In genomic region chr10:61285271-61285670, GRCm38 (mm10) we compare ENCODE assay signal across 8 mouse cellular contexts. TPM values are rescaled to one million over a fixed set of nuclear protein-coding genes. Genes with fewer than 3 reads are reported as not detected.
A peak's percentile ranks its signal among the peaks of the same experiment; 100 is the strongest.
DNase-seq lines count a peak whose midpoint lies in the region; ATAC-seq and TF ChIP-seq lines count a peak whose summit lies in the region.

No protein-coding gene starts in this region.

- no peak for DNase-seq in liver, embryonic 11.5 days (ENCODE audit: low spot score)
- peak; percentile 73 to 78 for DNase-seq in cerebellum, postnatal 14 days
- peak; percentile 16 for DNase-seq in kidney, adult 18-20 months
- DNase-seq in frontal cortex, postnatal 25 days (ENCODE audit: low spot score in 2 of 2) = no peak
- DNase-seq in liver = no peak

- no peak for TF ChIP-seq POLR2A in small intestine, adult 2 months (IDR thresholded peaks at IDR 0.05; ENCODE audit: low read depth, low read length)

- no peaks in the 10 kb centered on the region for H3K27me3 ChIP-seq in liver, embryonic 16.5 days (ENCODE audit: control insufficient read depth, insufficient read depth, low read depth, low read length)
- no peaks in the 10 kb centered on the region for H3K27me3 ChIP-seq in liver, embryonic 11.5 days (replicated peaks; ENCODE audit: control insufficient read depth, insufficient read depth, low read length)
- no peaks in the 10 kb centered on the region; the same call in 1 of the 2 replicates for H3K27me3 ChIP-seq in small intestine, adult 2 months (ENCODE audit: control insufficient read depth, insufficient read depth, low read length)

- no peak overlapping the region for H3K4me2 ChIP-seq in liver, embryonic 16.5 days (ENCODE audit: low read depth, low read length)
- no peak overlapping the region for H3K4me2 ChIP-seq in liver, embryonic 11.5 days

- no peak overlapping the region for H3K4me3 ChIP-seq in liver, embryonic 16.5 days (ENCODE audit: low read depth, low read length)
- H3K4me3 ChIP-seq in liver, embryonic 11.5 days (ENCODE audit: low read depth, low read length) = no peak overlapping the region
- no peak overlapping the region for H3K4me3 ChIP-seq in small intestine, adult 2 months (ENCODE audit: low read depth, low read length)

- H3K9ac ChIP-seq in liver, embryonic 16.5 days (ENCODE audit: low read depth, low read length) = no peak overlapping the region
- H3K9ac ChIP-seq in liver, embryonic 11.5 days (ENCODE audit: low read depth, low read length) = no peak overlapping the region

- H3K9me3 ChIP-seq in liver, embryonic 16.5 days (replicated peaks; ENCODE audit: control insufficient read depth, low read length) = no peaks in the 10 kb centered on the region
- no peaks in the 10 kb centered on the region for H3K9me3 ChIP-seq in liver, embryonic 11.5 days (ENCODE audit: control insufficient read depth, low read length)

- H3K4me1 ChIP-seq in liver, embryonic 16.5 days (ENCODE audit: control insufficient read depth, low read depth, low read length) = no peaks in the 10 kb centered on the region
- no peaks in the 10 kb centered on the region for H3K4me1 ChIP-seq in liver, embryonic 11.5 days (replicated peaks; ENCODE audit: control insufficient read depth, insufficient read depth, low read length)
- H3K4me1 ChIP-seq in small intestine, adult 2 months (ENCODE audit: control insufficient read depth, insufficient read depth, insufficient read length, low read length) = peaks cover 2% of the 10 kb centered on the region; the same call in 1 of the 2 replicates

- TF ChIP-seq CTCF in small intestine, adult 2 months (IDR thresholded peaks at IDR 0.05; ENCODE audit: extremely low read depth, insufficient read length, insufficient replicate concordance, low read depth, low read length) = no peak

- H3K27ac ChIP-seq in liver, embryonic 16.5 days (ENCODE audit: low read length) = no peak overlapping the region
- H3K27ac ChIP-seq in liver, embryonic 11.5 days (ENCODE audit: low read depth, low read length) = no peak overlapping the region
- H3K27ac ChIP-seq in small intestine, adult 2 months (ENCODE audit: insufficient read depth, low read depth, low read length) = peak overlapping the region; percentile 64

- no peaks in the 10 kb centered on the region for H3K36me3 ChIP-seq in liver, embryonic 16.5 days (ENCODE audit: control insufficient read depth, insufficient read depth)
- no peaks in the 10 kb centered on the region for H3K36me3 ChIP-seq in liver, embryonic 11.5 days (ENCODE audit: control insufficient read depth, insufficient read depth, low read length)
- no peaks in the 10 kb centered on the region for H3K36me3 ChIP-seq in small intestine, adult 2 months (ENCODE audit: control insufficient read depth, insufficient read depth, low read length)

- ATAC-seq in liver, embryonic 16.5 days (ENCODE audit: low read depth) = 0 out of 2 replicates have a peak, but pooled peaks have one; percentile 24
- no peak for ATAC-seq in liver, embryonic 11.5 days (replicated peaks; ENCODE audit: low FRiP score)
- no peak for ATAC-seq in frontal cortex, adult (ENCODE audit: low TSS enrichment)

- 69% methylated on average over 11 of the region's 11 CpGs for WGBS in liver, embryonic 16.5 days (ENCODE audit: insufficient replicate concordance)
- WGBS in liver, embryonic 11.5 days = 79% methylated on average over 11 of the region's 11 CpGs
- 73% methylated on average over 11 of the region's 11 CpGs for WGBS in small intestine, adult 2 months

RNA-seq across cellular contexts. Expression of gene Adamts14, which starts 12.0 kb away (rescaled TPM):
- 0.23 and 0.40 TPM in 2 replicates for polyA plus RNA-seq in liver, embryonic 16.5 days (2015; fragmentation: Nextera tagmentation; extraction: Ambion mirVana)
- 0.48 and 0.92 TPM in 2 replicates for polyA plus RNA-seq in liver, embryonic 11.5 days (2014; fragmentation: Nextera tagmentation; extraction: Ambion mirVana)
- polyA plus RNA-seq in small intestine, adult 2 months (2012; rRNA removed) = 1.3 and 1.8 TPM in 2 replicates

RNA-seq across cellular contexts. Expression of gene Prf1, which starts 12.4 kb away (rescaled TPM):
- 0.13 TPM in 1 of 2 replicates, not detected in the other for polyA plus RNA-seq in liver, embryonic 16.5 days (2015; fragmentation: Nextera tagmentation; extraction: Ambion mirVana)
- 0.06 and 0.19 TPM in 2 replicates for polyA plus RNA-seq in liver, embryonic 11.5 days (2014; fragmentation: Nextera tagmentation; extraction: Ambion mirVana)
- polyA plus RNA-seq in small intestine, adult 2 months (2012; rRNA removed) = 0.65 and 1.3 TPM in 2 replicates

Comparison
In these comparisons a context has a peak if more than half of its experiments do, and no peak if none do; other contexts are left out.
1. DNase-seq: peak in cerebellum, postnatal 14 days (2 of 2) and kidney, adult 18-20 months (single experiment); none in liver, embryonic 11.5 days (single experiment), frontal cortex, postnatal 25 days (0 of 2) and liver (single experiment).